Mouse (Mus musculus) T-helper 2 cell (primary cell): ENCODE data around the gene Pkd1.

Experiments
- in situ Hi-C: fragments of 300-600 bp; cut with MboI, MseI; formaldehyde crosslinking; loops from one replicate; pipeline ENCODE4 v1.15.1; 2025; ENCODE audit warnings: high pct_unique_total_duplicates

Pkd1 gene

GRCm38 (mm10) chr17:24565792-24566191 is 16.2 kb downstream of the Pkd1 start:
- in situ Hi-C loops, result no loop called here

GRCm38 (mm10) chr17:24567034-24567779 is 17.6 kb downstream of the Pkd1 start:
- in situ Hi-C loops, result no loop called here

- in situ Hi-C loops, result no loop called here
Observed at GRCm38 (mm10) chr17:24569837-24570236, 20.2 kb downstream of the Pkd1 start.

GRCm38 (mm10) chr17:24572651-24573245 is 23.1 kb downstream of the Pkd1 start:
- in situ Hi-C loops, result no loop called here

GRCm38 (mm10) chr17:24573811-24574210 is 24.2 kb downstream of the Pkd1 start:
- in situ Hi-C loops, result no loop called here

- in situ Hi-C loops, result no loop called here
Observed at GRCm38 (mm10) chr17:24579532-24579931, 29.9 kb downstream of the Pkd1 start.

- in situ Hi-C loops, result no loop called here
Observed at GRCm38 (mm10) chr17:24580287-24580686, 30.7 kb downstream of the Pkd1 start.

- in situ Hi-C loops, result no loop called here
Observed at GRCm38 (mm10) chr17:24583599-24584460, 34.2 kb downstream of the Pkd1 start.

- in situ Hi-C loops, result no loop called here
Observed at GRCm38 (mm10) chr17:24584520-24584919, 34.9 kb downstream of the Pkd1 start.

GRCm38 (mm10) chr17:24586532-24586931 is 36.9 kb downstream of the Pkd1 start:
- in situ Hi-C loops, result no loop called here

GRCm38 (mm10) chr17:24590943-24591342 is 41.3 kb downstream of the Pkd1 start:
- in situ Hi-C loops, result no loop called here

- in situ Hi-C loops, result no loop called here
Observed at GRCm38 (mm10) chr17:24591695-24592094, 42.1 kb downstream of the Pkd1 start.

- in situ Hi-C loops, result no loop called here
Observed at GRCm38 (mm10) chr17:24593248-24593647, 43.6 kb downstream of the Pkd1 start.

- in situ Hi-C loops, result no loop called here
Observed at GRCm38 (mm10) chr17:24593992-24594890, 44.6 kb downstream of the Pkd1 start.

GRCm38 (mm10) chr17:24595126-24596072 is 45.8 kb downstream of the Pkd1 start:
- in situ Hi-C loops, result no loop called here

- in situ Hi-C loops, result no loop called here
Observed at GRCm38 (mm10) chr17:24596073-24596466, 46.4 kb downstream of the Pkd1 start.

GRCm38 (mm10) chr17:24596471-24597183 is 47.0 kb downstream of the Pkd1 start:
- in situ Hi-C loops, result no loop called here

GRCm38 (mm10) chr17:24597989-24598388 is 48.4 kb downstream of the Pkd1 start:
- in situ Hi-C loops, result no loop called here

- in situ Hi-C loops, result no loop called here
Observed at GRCm38 (mm10) chr17:24600502-24600901, 50.9 kb downstream of the Pkd1 start.

- in situ Hi-C loops, result no loop called here
Observed at GRCm38 (mm10) chr17:24603961-24604360, 54.3 kb downstream of the Pkd1 start.
